Mouse (Mus musculus): Measurements from ENCODE around the gene Fermt3.
A peak's percentile ranks its signal among the peaks of the same experiment; 100 is the strongest.

The Fermt3 gene

DNA sequence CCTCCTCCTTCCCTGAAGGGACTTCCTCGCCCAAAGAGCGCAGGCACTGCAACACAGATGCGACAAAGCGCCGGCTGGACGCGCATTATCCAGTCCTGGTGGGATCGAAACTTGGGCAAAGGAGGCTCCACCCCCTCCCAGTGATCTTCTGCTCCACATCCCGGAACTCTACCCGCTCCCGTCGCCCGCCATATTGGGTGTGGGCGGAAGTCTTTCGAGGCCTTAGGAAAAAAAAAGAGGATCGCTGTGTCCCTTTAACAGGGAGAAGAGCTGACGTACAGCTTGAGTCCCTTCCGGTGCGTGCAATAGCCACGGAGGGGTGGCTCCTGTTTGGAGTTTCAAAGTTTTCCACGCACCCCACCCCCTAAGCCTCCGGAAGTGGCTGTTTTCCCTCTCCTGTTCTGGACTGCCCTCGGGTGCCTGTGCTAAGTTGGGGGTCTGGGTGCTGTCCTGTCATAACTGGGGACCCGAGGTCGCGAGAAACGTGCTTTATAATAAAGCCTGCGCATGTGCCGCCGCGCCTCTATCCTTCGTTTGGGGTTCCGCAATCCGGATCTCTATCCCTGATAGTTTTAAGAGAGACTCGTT lies 67.8 kb downstream of the Fermt3 start:
- Histone ChIP-seq H3K27me3 (ENCODE audit: control insufficient read depth, insufficient read depth, low read length, poor library complexity, severe bottlenecking) (no peaks in the 10 kb centered on the region), H3K36me3 (ENCODE audit: control insufficient read depth, insufficient read depth, low read length, poor library complexity, severe bottlenecking) (no peaks in the 10 kb centered on the region)
- DNase-seq (ENCODE audit: low read depth, low spot score) = peak; percentile 62

GRCm38 (mm10) chr19:6950613-6951153 lies 68.6 kb downstream of the Fermt3 start:
- DNase-seq (ENCODE audit: low read depth, low spot score) = peak; percentile 30
- Histone ChIP-seq H3K27me3 (ENCODE audit: control insufficient read depth, insufficient read depth, low read length, poor library complexity, severe bottlenecking) (no peaks in the 10 kb centered on the region), H3K36me3 (ENCODE audit: control insufficient read depth, insufficient read depth, low read length, poor library complexity, severe bottlenecking) (no peaks in the 10 kb centered on the region)

DNA sequence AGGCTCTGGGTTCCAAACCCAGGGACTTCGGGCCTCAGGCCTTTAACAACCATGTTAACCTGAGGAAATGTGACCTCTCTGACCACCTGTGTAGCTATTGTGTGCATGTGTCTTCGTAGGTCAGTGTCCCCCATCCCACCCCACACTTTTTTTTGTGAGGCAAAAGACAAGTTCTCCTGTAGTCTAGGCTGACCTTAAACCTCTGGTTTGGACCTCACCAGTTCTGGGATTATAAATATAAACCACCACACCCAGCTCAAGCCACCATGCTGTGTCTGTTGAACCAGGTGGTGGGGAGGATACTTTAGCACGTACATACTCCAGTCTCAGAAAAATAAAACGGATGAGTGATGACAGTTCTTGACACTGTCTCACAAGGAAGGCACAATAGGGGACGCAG lies 69.3 kb downstream of the Fermt3 start:
- no peaks in the 10 kb centered on the region for H3K27me3 ChIP-seq (ENCODE audit: control insufficient read depth, insufficient read depth, low read length, poor library complexity, severe bottlenecking)
- no peaks in the 10 kb centered on the region for H3K36me3 ChIP-seq (ENCODE audit: control insufficient read depth, insufficient read depth, low read length, poor library complexity, severe bottlenecking)
- DNase-seq (ENCODE audit: low read depth, low spot score) = no peak

DNA sequence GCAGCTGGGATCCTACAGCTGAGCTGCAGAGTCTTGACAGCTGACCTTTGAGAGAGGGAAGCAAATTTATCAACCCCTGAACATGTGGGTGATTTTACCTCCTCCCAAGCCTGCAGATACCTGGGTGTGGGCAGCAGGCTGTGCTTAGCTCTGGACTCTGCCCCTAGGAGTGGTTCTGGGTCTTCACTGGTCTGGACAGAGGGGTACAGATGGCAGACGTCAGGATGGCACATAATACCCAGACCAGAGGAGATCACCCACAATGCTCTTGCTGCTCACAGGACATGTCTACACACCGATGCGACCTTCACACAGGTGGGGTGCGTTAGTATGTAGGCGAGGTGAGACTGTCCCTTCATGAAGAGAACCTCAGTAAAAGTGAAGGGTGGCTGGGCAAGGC lies 69.7 kb downstream of the Fermt3 start:
- no peaks in the 10 kb centered on the region for H3K36me3 ChIP-seq (ENCODE audit: control insufficient read depth, insufficient read depth, low read length, poor library complexity, severe bottlenecking)
- H3K27me3 ChIP-seq (ENCODE audit: control insufficient read depth, insufficient read depth, low read length, poor library complexity, severe bottlenecking) = no peaks in the 10 kb centered on the region
- DNase-seq (ENCODE audit: low read depth, low spot score) = no peak

Measured in splenic B cell, adult 2 months (primary cell).